Mouse (Mus musculus): Measurements from ENCODE around the gene Prkab2. TPM values are rescaled to one million over a fixed set of nuclear protein-coding genes. Genes with fewer than 3 reads are reported as not detected.

Gene Prkab2
- polyA plus RNA-seq, 1 experiment, result 10.6 TPM

DNA sequence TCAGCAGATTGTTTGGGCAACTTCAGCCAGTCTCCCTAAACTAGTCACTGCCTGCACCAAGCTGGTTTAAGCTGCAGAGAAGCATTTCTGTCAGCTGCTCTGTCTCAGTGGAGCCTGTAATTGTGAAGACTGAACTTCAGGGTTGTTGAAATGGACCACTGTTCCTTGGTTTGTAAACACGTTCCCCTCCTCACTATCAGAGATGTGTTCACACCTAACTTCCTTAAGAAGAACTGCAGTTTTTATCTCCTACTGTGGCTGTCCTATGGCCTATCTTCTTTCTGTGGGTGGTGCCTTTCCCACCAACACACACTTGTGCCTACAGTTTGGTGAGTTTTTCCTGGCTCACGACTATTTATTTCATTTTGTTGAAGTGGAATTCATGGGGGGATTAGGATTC, 31.3 kb downstream of the Prkab2 start:
- peaks cover 1% of the 10 kb centered on the region for H3K4me1 ChIP-seq (ENCODE audit: control insufficient read depth, insufficient read depth, low read length)
- TF ChIP-seq POLR2A (IDR thresholded peaks at IDR 0.05; ENCODE audit: control insufficient read depth, low read depth, low read length) (no peak), CTCF (IDR thresholded peaks at IDR 0.05; ENCODE audit: control insufficient read depth, insufficient read depth, insufficient replicate concordance, low read depth, low read length) (no peak)

GRCm38 (mm10) chr3:97690590-97690989, 32.6 kb downstream of the Prkab2 start:
- Histone ChIP-seq H3K27me3 (ENCODE audit: control insufficient read depth, insufficient read depth, low read length) (no peaks in the 10 kb centered on the region), H3K36me3 (ENCODE audit: control insufficient read depth, insufficient read depth, low read length) (no peaks in the 10 kb centered on the region; the same call in 1 of the 2 replicates), H3K27ac (ENCODE audit: control insufficient read depth, insufficient read depth, low read depth, low read length) (no peak overlapping the region), H3K4me3 (ENCODE audit: control insufficient read depth, low read depth, low read length) (no peak overlapping the region), H3K4me1 (ENCODE audit: control insufficient read depth, insufficient read depth, low read length) (no peaks in the 10 kb centered on the region)
- no peak for TF ChIP-seq POLR2A (IDR thresholded peaks at IDR 0.05; ENCODE audit: control insufficient read depth, low read depth, low read length)
- no peak for TF ChIP-seq CTCF (IDR thresholded peaks at IDR 0.05; ENCODE audit: control insufficient read depth, insufficient read depth, insufficient replicate concordance, low read depth, low read length)

More for the DNA sequence above, 31.3 kb downstream of the Prkab2 start:
- Histone ChIP-seq H3K27me3 (ENCODE audit: control insufficient read depth, insufficient read depth, low read length) (no peaks in the 10 kb centered on the region), H3K4me3 (ENCODE audit: control insufficient read depth, low read depth, low read length) (no peak overlapping the region), H3K27ac (ENCODE audit: control insufficient read depth, insufficient read depth, low read depth, low read length) (no peak overlapping the region), H3K36me3 (ENCODE audit: control insufficient read depth, insufficient read depth, low read length) (no peaks in the 10 kb centered on the region; the same call in 1 of the 2 replicates)

- Histone ChIP-seq H3K27me3 (ENCODE audit: control insufficient read depth, insufficient read depth, low read length) (no peaks in the 10 kb centered on the region), H3K27ac (ENCODE audit: control insufficient read depth, insufficient read depth, low read depth, low read length) (no peak overlapping the region)
Observed at GRCm38 (mm10) chr3:97691443-97692017, 33.5 kb downstream of the Prkab2 start.

DNA sequence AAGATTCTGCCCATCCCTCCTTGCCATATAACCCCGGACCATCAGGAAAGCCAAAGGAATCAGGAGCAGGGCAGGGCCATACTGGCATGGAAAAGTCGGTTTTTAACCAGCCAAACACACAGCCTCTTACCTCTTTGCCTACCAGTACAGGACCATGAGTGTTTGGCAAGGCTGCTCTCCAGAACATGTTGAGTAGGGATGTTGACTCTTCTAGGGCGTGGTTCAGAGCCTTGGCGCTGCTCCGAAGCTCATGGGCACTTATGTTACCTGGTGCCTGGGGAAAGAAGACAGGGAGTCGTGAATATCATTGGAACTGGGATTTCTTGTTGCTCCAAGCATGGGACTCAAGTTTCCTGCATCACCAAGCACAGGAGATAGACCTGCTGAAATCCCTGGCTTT, 35.8 kb downstream of the Prkab2 start:
- no peaks in the 10 kb centered on the region for H3K27me3 ChIP-seq (ENCODE audit: control insufficient read depth, insufficient read depth, low read length)
- H3K4me3 ChIP-seq (ENCODE audit: control insufficient read depth, low read depth, low read length), result no peak overlapping the region
- H3K27ac ChIP-seq (ENCODE audit: control insufficient read depth, insufficient read depth, low read depth, low read length), result no peak overlapping the region
- TF ChIP-seq CTCF (IDR thresholded peaks at IDR 0.05; ENCODE audit: control insufficient read depth, insufficient read depth, insufficient replicate concordance, low read depth, low read length) (no peak), POLR2A (IDR thresholded peaks at IDR 0.05; ENCODE audit: control insufficient read depth, low read depth, low read length) (no peak)
- H3K4me1 ChIP-seq (ENCODE audit: control insufficient read depth, insufficient read depth, low read length), result no peaks in the 10 kb centered on the region
- peaks cover 2% of the 10 kb centered on the region for H3K36me3 ChIP-seq (ENCODE audit: control insufficient read depth, insufficient read depth, low read length)

More at GRCm38 (mm10) chr3:97691443-97692017, 33.5 kb downstream of the Prkab2 start:
- TF ChIP-seq POLR2A (IDR thresholded peaks at IDR 0.05; ENCODE audit: control insufficient read depth, low read depth, low read length) (no peak), CTCF (IDR thresholded peaks at IDR 0.05; ENCODE audit: control insufficient read depth, insufficient read depth, insufficient replicate concordance, low read depth, low read length) (no peak)
- H3K4me1 ChIP-seq (ENCODE audit: control insufficient read depth, insufficient read depth, low read length), result no peaks in the 10 kb centered on the region
- H3K4me3 ChIP-seq (ENCODE audit: control insufficient read depth, low read depth, low read length), result no peak overlapping the region
- H3K36me3 ChIP-seq (ENCODE audit: control insufficient read depth, insufficient read depth, low read length), result no peaks in the 10 kb centered on the region; the same call in 1 of the 2 replicates

GRCm38 (mm10) chr3:97696866-97697265, 38.9 kb downstream of the Prkab2 start:
- H3K4me1 ChIP-seq (ENCODE audit: control insufficient read depth, insufficient read depth, low read length), result peaks cover 4% of the 10 kb centered on the region
- H3K36me3 ChIP-seq (ENCODE audit: control insufficient read depth, insufficient read depth, low read length), result peaks cover 3% of the 10 kb centered on the region; the same call in 1 of the 2 replicates
- no peak overlapping the region for H3K4me3 ChIP-seq (ENCODE audit: control insufficient read depth, low read depth, low read length)
- H3K27ac ChIP-seq (ENCODE audit: control insufficient read depth, insufficient read depth, low read depth, low read length), result no peak overlapping the region
- no peaks in the 10 kb centered on the region for H3K27me3 ChIP-seq (ENCODE audit: control insufficient read depth, insufficient read depth, low read length)
- no peak for TF ChIP-seq CTCF (IDR thresholded peaks at IDR 0.05; ENCODE audit: control insufficient read depth, insufficient read depth, insufficient replicate concordance, low read depth, low read length)
- TF ChIP-seq POLR2A (IDR thresholded peaks at IDR 0.05; ENCODE audit: control insufficient read depth, low read depth, low read length), result no peak

- Histone ChIP-seq H3K4me3 (ENCODE audit: control insufficient read depth, low read depth, low read length) (no peak overlapping the region), H3K27ac (ENCODE audit: control insufficient read depth, insufficient read depth, low read depth, low read length) (no peak overlapping the region), H3K4me1 (ENCODE audit: control insufficient read depth, insufficient read depth, low read length) (peaks cover 5% of the 10 kb centered on the region), H3K27me3 (ENCODE audit: control insufficient read depth, insufficient read depth, low read length) (no peaks in the 10 kb centered on the region), H3K36me3 (ENCODE audit: control insufficient read depth, insufficient read depth, low read length) (peaks cover 3% of the 10 kb centered on the region; the same call in 1 of the 2 replicates)
- TF ChIP-seq CTCF (IDR thresholded peaks at IDR 0.05; ENCODE audit: control insufficient read depth, insufficient read depth, insufficient replicate concordance, low read depth, low read length) (no peak), POLR2A (IDR thresholded peaks at IDR 0.05; ENCODE audit: control insufficient read depth, low read depth, low read length) (no peak)
Observed at GRCm38 (mm10) chr3:97697291-97697690, 39.3 kb downstream of the Prkab2 start.

DNA sequence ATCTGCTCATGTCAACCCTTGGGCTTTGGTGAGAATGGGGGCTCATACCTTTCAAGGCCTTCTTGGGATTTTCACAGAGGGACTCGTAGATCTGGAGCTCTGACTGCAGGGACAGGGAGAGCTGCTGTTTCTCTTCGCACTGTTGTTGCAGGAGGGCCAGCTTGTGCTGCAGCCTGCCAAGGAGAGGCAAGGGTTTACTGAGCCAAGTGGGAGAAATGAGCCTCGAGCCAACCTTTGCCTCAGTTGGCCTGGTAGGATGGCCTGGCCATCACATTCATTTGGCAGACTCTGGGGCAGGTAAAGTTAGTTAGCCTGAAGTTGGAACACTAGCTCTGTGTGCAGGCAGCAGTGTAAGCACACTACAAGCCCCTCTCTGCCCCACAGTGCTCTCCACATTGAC, 41.1 kb downstream of the Prkab2 start:
- no peak overlapping the region for H3K27ac ChIP-seq (ENCODE audit: control insufficient read depth, insufficient read depth, low read depth, low read length)
- H3K36me3 ChIP-seq (ENCODE audit: control insufficient read depth, insufficient read depth, low read length), result peaks cover 3% of the 10 kb centered on the region; the same call in 1 of the 2 replicates
- H3K4me3 ChIP-seq (ENCODE audit: control insufficient read depth, low read depth, low read length), result no peak overlapping the region
- no peak for TF ChIP-seq POLR2A (IDR thresholded peaks at IDR 0.05; ENCODE audit: control insufficient read depth, low read depth, low read length)
- TF ChIP-seq CTCF (IDR thresholded peaks at IDR 0.05; ENCODE audit: control insufficient read depth, insufficient read depth, insufficient replicate concordance, low read depth, low read length), result no peak
- H3K4me1 ChIP-seq (ENCODE audit: control insufficient read depth, insufficient read depth, low read length), result peaks cover 5% of the 10 kb centered on the region
- H3K27me3 ChIP-seq (ENCODE audit: control insufficient read depth, insufficient read depth, low read length), result no peaks in the 10 kb centered on the region

Data from testis, adult 2 months (tissue).